Mouse (Mus musculus) cerebellum, postnatal 25 days (tissue): ENCODE data around the gene Usp21.
A peak's percentile ranks its signal among the peaks of the same experiment; 100 is the strongest.
"Not testable (repeated sequence)": the region's sequence is repeated elsewhere in the genome, so short reads cannot be mapped to it uniquely, and the experiment has no call there.

ENCODE experiments used
- DNase-seq, 2 experiments: peaks; one replicate each; pipeline ENCODE4 v3.0.0; 2021; ENCODE audit warnings: mixed read lengths in 2 of 2

Usp21 gene

DNA sequence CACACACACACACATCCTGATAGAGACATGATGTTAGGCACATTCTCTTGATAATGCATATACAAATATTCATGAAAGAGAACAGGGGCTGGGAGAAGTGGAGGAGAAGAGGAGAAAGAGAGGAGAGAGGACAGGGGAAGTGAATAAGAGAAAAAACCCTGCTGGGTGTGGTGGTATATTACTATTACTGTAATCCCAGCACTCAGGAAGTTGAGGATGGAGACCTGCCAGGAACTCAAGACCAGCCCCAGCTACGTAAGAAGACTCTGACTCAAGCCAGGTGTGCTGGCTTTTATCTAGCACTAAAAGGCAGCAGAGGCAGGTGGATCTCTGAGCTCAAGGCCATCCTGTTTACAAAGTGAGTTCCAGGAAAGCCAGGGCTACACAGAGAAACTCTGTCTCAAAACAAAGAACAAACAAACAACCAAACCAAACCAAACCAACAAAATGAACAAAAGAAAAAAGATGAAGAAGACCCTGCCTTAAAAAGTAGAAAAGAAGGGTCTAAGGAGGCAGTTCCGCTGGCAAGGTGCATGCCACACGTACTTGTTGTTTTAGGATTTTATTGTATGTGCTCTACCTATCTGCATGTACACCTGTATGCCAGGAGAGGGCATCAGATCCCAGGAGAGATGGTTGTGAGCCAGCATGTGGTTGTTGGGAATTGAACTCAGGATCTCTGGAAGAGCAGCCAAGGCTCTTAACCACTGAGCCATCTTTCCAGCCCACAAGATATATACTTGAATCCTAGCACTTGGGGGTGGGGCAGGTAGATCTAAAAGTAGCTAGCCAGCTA is 23.9 kb downstream of the Usp21 start:
- no peak for DNase-seq

DNA sequence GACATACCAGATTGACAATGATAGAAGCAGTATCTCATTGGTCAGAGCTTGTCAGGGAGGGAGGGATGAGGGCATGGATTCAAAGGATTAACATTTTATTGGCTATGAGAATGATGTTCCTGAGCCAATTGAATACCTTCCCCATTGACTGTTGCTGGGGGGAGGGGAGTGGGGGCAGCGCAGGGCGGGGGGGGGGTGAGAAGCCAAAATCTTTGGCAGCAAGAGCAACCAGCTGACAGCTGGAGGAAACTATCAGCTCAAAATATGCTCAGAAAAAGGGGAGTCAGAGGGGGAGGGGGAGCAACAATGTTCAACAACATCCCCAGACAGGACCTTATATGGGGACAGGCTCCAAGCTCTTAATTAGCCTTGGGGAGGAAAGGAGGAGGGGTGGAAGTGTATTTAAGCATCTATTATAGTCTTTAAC is 24.6 kb downstream of the Usp21 start:
- no peak for DNase-seq

DNA sequence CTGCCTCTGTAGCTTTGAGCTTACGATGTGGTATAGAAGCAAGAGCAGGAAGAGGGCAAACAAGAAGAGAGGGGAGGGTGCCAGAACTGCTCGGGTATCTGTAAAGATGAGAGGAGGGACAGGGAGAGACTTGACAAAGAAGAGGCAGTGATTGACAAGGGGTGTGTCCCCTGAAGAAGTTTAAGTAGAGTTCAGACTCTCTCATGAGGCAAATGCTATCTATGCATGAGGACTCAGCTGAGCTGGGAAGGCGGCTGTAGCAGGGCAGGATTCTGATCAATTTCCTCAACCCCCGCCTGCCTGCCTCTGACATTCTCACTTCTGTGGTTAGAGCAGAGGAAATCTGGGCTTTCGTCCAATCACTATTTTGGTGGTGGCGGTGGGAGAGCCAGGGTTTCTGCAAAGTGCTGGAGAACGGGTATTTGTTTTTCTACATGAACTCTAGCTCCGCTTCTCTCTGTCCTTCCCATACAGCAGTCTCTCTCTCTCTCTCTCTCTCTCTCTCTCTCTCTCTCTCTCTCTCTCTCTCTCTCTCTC is 25.1 kb downstream of the Usp21 start:
- peak; percentile 55 to 61 for DNase-seq

GRCm38 (mm10) chr1:171260316-171260715 is 27.5 kb downstream of the Usp21 start:
- no peak for DNase-seq

DNA sequence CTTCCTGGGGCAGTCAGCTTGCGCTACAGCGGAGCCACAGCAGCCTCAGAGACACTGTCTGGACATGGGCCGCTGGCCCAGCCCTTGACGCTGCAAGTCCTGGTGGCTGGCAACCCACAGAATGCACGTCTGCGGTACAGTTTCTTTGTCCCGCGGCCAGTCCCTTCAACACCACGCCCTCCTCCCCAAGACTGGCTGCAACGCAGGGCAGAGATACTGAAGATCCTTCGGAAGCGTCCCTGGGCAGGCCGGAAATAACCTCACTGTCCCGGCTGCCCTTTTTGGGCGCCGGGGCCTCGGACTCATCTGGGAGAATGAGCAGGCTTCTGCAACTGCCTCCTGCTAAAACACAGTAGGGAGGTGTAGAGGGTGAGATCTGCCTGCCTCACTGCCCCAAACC is 28.9 kb downstream of the Usp21 start:
- no peak for DNase-seq

DNA sequence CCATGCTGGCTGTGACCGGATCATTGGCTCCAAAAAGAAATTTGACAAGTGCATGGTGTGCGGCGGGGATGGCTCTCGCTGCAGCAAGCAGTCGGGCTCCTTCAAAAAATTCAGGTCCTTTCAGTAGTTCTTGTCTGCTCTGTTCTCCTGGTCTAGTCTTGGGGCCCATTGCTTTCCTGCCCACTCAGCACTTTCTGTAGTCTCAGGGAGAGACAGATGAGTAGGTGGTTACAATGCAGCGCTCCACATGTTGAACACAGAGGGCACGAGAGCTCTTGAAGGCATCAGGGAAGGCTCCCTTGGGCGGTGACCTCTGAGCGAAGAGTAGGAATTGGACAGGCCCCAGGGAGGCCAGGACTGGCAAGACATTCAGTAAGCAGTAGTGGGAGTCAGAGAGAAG is 30.0 kb downstream of the Usp21 start:
- no peak for DNase-seq

DNA sequence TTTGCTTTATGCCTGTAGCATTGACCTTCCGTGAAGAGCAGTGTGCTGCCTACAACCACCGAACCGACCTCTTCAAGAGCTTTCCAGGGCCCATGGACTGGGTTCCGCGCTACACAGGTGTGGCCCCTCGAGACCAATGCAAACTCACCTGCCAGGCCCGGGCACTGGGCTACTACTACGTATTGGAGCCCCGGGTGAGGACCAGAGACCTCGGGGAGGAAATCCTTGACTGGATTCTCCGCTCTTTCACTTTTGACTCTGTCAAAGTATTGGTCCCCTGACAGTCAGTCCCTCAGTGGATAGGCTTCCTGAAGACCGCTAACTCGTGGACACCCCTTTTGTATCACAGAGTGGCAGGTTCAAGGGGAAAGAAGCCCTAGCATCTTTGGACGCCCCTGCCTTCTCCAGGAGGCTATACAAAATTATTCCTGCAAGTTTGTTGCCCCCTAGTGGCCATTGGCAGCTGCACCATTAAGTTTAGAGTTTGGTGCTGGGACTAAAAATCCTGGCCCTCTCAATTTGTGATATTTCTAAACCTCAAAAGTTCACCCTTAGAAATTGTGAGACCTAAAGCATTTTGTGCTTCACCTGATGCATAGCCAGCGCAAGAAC is 30.7 kb downstream of the Usp21 start:
- DNase-seq = peak; percentile 63 to 76

DNA sequence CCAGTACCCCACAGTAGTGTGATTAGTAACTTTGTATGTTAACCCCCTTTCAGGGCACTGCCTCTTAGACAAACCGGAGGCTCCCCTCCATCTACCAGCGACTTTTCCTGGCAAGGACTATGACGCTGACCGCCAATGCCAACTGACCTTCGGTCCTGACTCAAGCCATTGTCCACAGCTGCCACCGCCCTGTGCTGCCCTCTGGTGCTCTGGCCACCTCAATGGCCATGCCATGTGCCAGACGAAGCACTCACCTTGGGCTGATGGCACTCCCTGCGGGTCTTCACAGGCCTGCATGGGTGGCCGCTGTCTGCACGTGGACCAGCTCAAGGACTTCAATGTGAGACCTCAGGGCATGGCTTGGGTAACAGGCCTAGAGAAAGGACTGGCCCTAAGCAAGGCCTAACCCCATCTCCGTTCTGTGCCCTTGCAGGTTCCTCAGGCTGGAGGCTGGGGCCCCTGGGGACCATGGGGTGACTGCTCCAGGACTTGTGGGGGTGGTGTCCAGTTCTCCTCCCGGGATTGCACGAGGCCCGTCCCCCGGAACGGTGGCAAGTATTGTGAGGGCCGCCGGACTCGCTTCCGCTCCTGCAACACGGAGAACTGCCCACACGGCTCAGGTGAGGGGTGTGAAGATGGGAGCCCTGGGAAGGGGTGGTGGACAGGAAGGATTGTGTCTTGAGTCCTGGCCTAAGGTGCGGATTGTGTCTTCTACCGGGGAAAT is 31.5 kb downstream of the Usp21 start:
- no peak for DNase-seq

- no peak for DNase-seq
Observed at GRCm38 (mm10) chr1:171252415-171252814, 35.4 kb downstream of the Usp21 start.

GRCm38 (mm10) chr1:171251594-171252324 is 36.0 kb downstream of the Usp21 start:
- peak in 1 of 2 experiments; percentile 36 for DNase-seq

GRCm38 (mm10) chr1:171250680-171251593 is 36.9 kb downstream of the Usp21 start, which contains the start of gene Ndufs2:
TSS of gene Ndufs2 (minus strand) at chr1:171251388.
- peak in 1 of 2 experiments; percentile 30 for DNase-seq

DNA sequence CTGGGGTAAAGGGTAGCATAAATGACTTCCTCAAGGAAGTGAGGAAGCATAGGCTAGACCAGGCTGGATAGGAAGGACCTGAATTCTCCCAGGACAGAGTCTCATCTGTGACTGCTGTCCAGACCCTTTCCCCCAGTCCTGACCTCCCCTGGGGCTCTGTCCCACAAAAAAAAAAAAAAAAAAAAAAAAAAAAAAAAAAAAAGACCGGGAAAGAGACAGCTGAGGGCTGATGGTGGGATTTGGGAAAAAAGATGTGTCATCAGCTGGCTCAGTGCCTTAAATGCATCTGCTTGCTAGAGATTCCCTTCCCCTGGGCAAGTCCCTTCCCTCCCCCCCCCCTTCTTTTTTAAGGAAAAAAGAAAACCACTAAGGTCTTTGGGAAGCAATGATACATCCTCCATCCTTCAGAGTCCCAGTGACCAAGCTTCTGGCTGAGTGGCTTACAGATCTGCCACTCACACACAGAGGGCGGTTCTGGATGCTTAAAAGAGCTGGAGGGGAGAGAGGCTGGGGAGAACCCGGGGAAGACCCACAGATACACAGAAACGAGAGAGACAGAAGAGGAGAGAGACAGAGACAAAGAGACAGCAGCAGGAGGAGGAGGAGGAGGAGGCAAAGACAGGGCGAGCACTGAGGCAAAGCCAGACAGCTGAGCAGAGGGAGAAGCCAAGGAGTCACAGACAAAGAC is 37.7 kb downstream of the Usp21 start, which contains the start of gene Adamts4:
Gene Adamts4, plus strand, starts transcription at position 509 of the 688 bp plus-strand sequence.
- DNase-seq = peak; percentile 47 to 58

GRCm38 (mm10) chr1:171248386-171249226 is 39.2 kb downstream of the Usp21 start:
- DNase-seq = no peak

DNA sequence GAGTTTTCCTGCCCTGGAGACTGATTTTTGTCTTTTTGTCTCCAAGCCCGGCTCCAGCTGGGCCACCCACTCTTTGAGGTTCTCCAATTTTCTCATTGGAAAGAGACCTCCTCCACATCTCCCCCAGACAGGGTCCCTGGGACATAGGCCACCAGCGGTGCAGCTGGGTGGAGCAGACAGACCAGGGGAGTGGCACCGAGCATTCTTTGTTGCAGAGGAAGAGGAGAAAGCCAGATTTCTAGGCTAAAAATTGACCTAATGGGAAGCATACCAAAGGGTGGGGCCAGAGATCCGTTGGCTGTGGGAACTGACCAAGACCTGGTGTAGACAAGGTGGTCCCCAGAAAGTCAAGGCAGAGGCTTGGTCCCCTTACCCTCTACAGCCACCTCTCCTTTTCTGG is 39.9 kb downstream of the Usp21 start:
- no peak for DNase-seq

DNA sequence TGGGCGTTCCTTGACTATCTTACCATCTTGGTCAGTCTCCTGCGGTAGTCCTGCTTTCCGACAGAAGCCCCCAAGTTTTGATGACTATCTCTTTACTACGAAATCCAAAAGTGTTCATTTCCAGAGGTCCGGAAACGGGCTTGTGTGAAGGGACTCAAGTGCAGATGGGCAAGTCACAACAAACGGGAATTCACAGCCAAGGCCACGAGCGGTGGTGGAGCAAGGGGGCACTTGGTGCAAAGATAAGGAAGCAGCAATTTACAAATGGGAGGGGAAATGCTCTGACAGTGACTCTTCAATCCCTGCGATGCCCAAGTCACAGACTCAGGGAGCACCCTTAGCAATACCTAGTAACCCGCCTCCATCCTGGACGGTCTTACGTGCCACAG is 40.3 kb downstream of the Usp21 start:
- DNase-seq = no peak

- peak; percentile 99 for DNase-seq
Observed at GRCm38 (mm10) chr1:171246709-171247452, 40.9 kb downstream of the Usp21 start.

DNA sequence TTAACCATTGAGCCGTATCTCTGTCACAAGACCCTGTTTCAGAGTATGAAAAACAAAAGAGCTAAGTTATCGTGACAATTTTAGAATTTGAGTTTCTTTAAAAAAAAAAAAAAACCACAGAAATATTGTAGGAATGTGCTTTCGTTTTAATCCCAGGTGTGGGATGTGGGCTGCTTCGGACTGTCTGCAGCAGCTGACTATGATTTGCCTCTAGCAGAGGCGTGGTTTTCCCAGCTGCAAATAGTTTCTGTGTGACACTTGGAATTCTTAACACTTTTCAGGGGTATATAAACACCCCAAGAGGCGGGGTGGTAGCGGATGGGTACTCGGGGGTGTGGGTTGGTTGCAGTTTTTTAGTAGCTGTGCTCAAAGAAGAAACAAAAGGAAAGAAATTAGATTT is 42.4 kb downstream of the Usp21 start:
- no peak for DNase-seq

- not testable (repeated sequence) for DNase-seq
Observed at GRCm38 (mm10) chr1:171241952-171242351, 45.8 kb downstream of the Usp21 start.

GRCm38 (mm10) chr1:171240911-171241310 is 46.9 kb downstream of the Usp21 start:
- DNase-seq = no peak
